8 mouse cellular contexts compared by ENCODE assay signal in the genomic region with DNA sequence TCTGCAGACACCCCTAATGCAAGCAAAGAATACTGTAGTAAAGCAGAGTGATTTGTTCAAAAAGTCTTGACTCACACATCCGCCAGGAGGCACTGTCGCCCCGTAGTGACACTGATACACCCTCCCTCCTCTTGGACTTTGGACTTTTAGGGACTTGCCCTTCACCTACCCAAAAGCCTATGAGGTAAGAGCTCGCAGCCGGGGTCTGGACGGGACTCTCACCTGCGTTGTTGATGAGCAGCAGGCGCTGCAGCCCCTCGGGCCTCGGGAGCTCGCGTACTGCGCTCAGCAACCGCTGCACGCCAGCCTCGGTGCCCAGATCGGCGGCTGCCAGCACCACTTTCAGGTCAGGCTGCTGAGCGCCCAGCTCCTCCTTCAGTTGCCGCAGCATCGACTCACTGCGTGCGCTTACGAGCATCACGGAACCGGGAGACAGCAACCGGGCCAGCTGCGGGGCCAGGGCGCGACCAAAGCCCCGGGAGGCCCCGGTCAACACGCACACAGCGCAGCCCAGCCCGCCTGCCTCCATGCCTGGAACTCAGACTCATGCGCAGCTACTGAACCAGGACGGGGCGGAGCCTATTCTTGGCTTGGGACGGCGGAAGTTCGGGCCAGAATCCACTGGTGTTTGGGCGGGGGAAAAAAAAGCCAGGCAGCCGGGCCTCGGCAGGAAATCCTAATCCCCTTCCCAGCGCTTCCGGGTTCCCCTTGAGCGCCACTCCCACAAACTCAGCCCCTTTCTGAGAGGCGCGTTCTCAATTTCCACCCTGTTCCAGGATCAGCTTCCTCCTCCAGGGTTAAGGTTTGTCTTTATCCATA. TPM values are rescaled to one million over a fixed set of nuclear protein-coding genes. Genes with fewer than 3 reads are reported as not detected.
DNase-seq lines count a peak whose midpoint lies in the region; ATAC-seq and TF ChIP-seq lines count a peak whose summit lies in the region.

Gene Spr (minus strand): TSS at position 550 of the 819 bp plus-strand sequence.

- peak; percentile 89 for DNase-seq in 416B (ENCODE audit: low read depth)
- DNase-seq in heart, adult 9 months (ENCODE audit: low spot score in 2 of 2): peak; percentile 96
- peak; percentile 42 to 71 for DNase-seq in monocyte, adult 2 months (ENCODE audit: low read depth in 1 of 2, low spot score in 2 of 2)
- DNase-seq in spleen, postnatal 36 days (ENCODE audit: low spot score in 2 of 2): peak; percentile 74 to 80

- H3K27me3 ChIP-seq in embryonic facial prominence, embryonic 15.5 days: no peaks in the 10 kb centered on the region
- no peaks in the 10 kb centered on the region for H3K27me3 ChIP-seq in kidney, embryonic 14.5 days (ENCODE audit: control insufficient read depth, insufficient read depth, low read length)
- H3K27me3 ChIP-seq in limb, embryonic 15.5 days: no peaks in the 10 kb centered on the region

- H3K36me3 ChIP-seq in embryonic facial prominence, embryonic 15.5 days: peaks cover 18% of the 10 kb centered on the region
- peaks cover 14% of the 10 kb centered on the region for H3K36me3 ChIP-seq in kidney, embryonic 14.5 days (ENCODE audit: control insufficient read depth, insufficient read depth, low read length)
- peaks cover 18% of the 10 kb centered on the region for H3K36me3 ChIP-seq in limb, embryonic 15.5 days

- peak within 1 kb of the TSS; percentile 82 for H3K27ac ChIP-seq in bone marrow, adult 2 months (ENCODE audit: control insufficient read depth, insufficient read depth, low read depth, low read length, poor library complexity)
- peak within 1 kb of the TSS; percentile 96 for H3K27ac ChIP-seq in embryonic facial prominence, embryonic 15.5 days (replicated peaks)
- peak within 1 kb of the TSS; percentile 94 for H3K27ac ChIP-seq in kidney, embryonic 14.5 days (ENCODE audit: low read depth, low read length)
- peak within 1 kb of the TSS; percentile 97 for H3K27ac ChIP-seq in limb, embryonic 15.5 days

- H3K4me3 ChIP-seq in bone marrow, adult 2 months (replicated peaks; ENCODE audit: control insufficient read depth, low read depth, low read length): peak within 1 kb of the TSS; percentile 78
- peak within 1 kb of the TSS; percentile 82 for H3K4me3 ChIP-seq in embryonic facial prominence, embryonic 15.5 days (replicated peaks)
- peak within 1 kb of the TSS; percentile 82 for H3K4me3 ChIP-seq in kidney, embryonic 14.5 days (ENCODE audit: low read length)
- peak within 1 kb of the TSS; percentile 87 for H3K4me3 ChIP-seq in limb, embryonic 15.5 days

- H3K9me3 ChIP-seq in embryonic facial prominence, embryonic 15.5 days (replicated peaks): no peaks in the 10 kb centered on the region
- H3K9me3 ChIP-seq in kidney, embryonic 14.5 days (ENCODE audit: control insufficient read depth, low read length): no peaks in the 10 kb centered on the region
- no peaks in the 10 kb centered on the region for H3K9me3 ChIP-seq in limb, embryonic 15.5 days

- peak; percentile 95 for ATAC-seq in embryonic facial prominence, embryonic 15.5 days (ENCODE audit: insufficient number of reproducible peaks, low FRiP score, low TSS enrichment, low read depth)
- ATAC-seq in kidney, embryonic 14.5 days (ENCODE audit: low FRiP score, low TSS enrichment): peak; percentile 94
- peak; percentile 88 for ATAC-seq in limb, embryonic 15.5 days (ENCODE audit: insufficient number of reproducible peaks, low FRiP score, low TSS enrichment, low read depth)

- TF ChIP-seq POLR2A in bone marrow, adult 2 months (IDR thresholded peaks at IDR 0.05; ENCODE audit: borderline replicate concordance, control insufficient read depth, low read depth, low read length): peak; percentile 77; the same call in 1 of the 2 replicates

- H3K4me1 ChIP-seq in bone marrow, adult 2 months (ENCODE audit: control insufficient read depth, insufficient read depth, low read length): no peaks in the 10 kb centered on the region
- peaks cover 6% of the 10 kb centered on the region for H3K4me1 ChIP-seq in embryonic facial prominence, embryonic 15.5 days
- H3K4me1 ChIP-seq in kidney, embryonic 14.5 days (ENCODE audit: control insufficient read depth, insufficient read depth, low read length): no peaks in the 10 kb centered on the region
- H3K4me1 ChIP-seq in limb, embryonic 15.5 days: peaks cover 6% of the 10 kb centered on the region

- under 1% methylated on average over 49 of the region's 49 CpGs for WGBS in bone marrow, adult 2 months
- WGBS in embryonic facial prominence, embryonic 15.5 days: under 1% methylated on average over 49 of the region's 49 CpGs
- under 1% methylated on average over 49 of the region's 49 CpGs for WGBS in kidney, embryonic 14.5 days
- WGBS in limb, embryonic 15.5 days: under 1% methylated on average over 49 of the region's 49 CpGs

- H3K4me2 ChIP-seq in embryonic facial prominence, embryonic 15.5 days (replicated peaks): peak within 1 kb of the TSS; percentile 56
- H3K4me2 ChIP-seq in kidney, embryonic 14.5 days (replicated peaks; ENCODE audit: low read depth, low read length): peak within 1 kb of the TSS; percentile 60
- peak within 1 kb of the TSS; percentile 53 for H3K4me2 ChIP-seq in limb, embryonic 15.5 days

- H3K9ac ChIP-seq in embryonic facial prominence, embryonic 15.5 days: peak within 1 kb of the TSS; percentile 87
- H3K9ac ChIP-seq in kidney, embryonic 14.5 days (ENCODE audit: low read depth, low read length): peak within 1 kb of the TSS; percentile 77
- H3K9ac ChIP-seq in limb, embryonic 15.5 days: peak within 1 kb of the TSS; percentile 83

- TF ChIP-seq CTCF in bone marrow, adult 2 months (IDR thresholded peaks at IDR 0.05; ENCODE audit: control insufficient read depth, insufficient read depth, low read length): peak; percentile 89

RNA-seq across cellular contexts. Expression of gene Spr, which starts in this region (rescaled TPM):
- 13.5 and 18.0 TPM in 2 replicates for polyA plus RNA-seq in bone marrow, adult 2 months (2011; ENCODE audit: insufficient read depth, insufficient read length, low replicate concordance, missing spikeins)
- 51.1 and 52.5 TPM in 2 replicates for polyA plus RNA-seq in embryonic facial prominence, embryonic 15.5 days (2015; fragmentation: Nextera tagmentation; extraction: Ambion mirVana)
- polyA plus RNA-seq in kidney, embryonic 14.5 days (2014; fragmentation: Nextera tagmentation; extraction: Ambion mirVana): 79.4 and 100 TPM in 2 replicates
- polyA plus RNA-seq in limb, embryonic 15.5 days (2015; fragmentation: Nextera tagmentation; extraction: Ambion mirVana): 38.4 and 47.1 TPM in 2 replicates

Comparison
In these comparisons a context has a peak if more than half of its experiments do, and no peak if none do; other contexts are left out.
1. Peak in every context shown above with its lines: DNase-seq, ATAC-seq, H3K4me3 ChIP-seq and H3K27ac ChIP-seq.